In the genomic region with DNA sequence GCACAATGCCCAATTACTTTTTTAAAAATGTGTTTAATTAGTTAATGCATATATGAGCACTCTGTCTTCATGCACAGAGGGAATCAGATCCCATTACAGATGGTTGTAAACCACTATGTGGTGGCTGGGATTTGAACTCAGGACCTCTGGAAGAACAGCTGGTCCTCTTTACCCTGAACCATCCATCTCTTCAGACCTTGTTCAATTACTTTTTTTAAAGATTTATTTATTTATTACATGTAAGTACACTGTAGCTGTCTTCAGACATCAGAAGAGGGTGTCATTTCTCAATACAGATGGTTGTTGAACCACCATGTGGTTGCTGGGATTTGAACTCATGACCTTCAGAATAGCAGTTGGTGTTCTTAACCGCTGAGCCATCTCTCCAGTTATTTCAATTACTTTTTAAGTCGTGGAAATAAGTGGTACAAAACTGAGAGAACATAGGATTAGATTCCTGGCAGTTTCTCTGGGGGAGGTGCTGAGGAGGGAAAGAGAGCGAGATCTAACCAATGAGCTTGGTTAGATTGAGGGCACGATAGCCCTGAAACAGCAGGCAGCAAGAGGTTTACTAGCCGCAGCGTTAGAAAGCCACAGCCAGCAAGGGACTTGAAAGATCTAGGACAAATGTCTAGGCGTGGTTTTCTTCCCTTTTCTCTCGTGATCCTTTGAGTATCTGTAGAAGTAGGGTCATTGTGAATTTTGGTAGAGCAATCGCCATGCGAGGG, we compare ENCODE assay signal across 9 mouse cellular contexts. TPM values are rescaled to one million over a fixed set of nuclear protein-coding genes. Genes with fewer than 3 reads are reported as not detected.
DNase-seq lines count a peak whose midpoint lies in the region; ATAC-seq and TF ChIP-seq lines count a peak whose summit lies in the region.
"Had no signal": no experiment of that assay in that cellular context is flagged by ENCODE, and none has a peak within 500 bp of the region (broad histone marks: within the 10 kb centered on the region; RNA-seq: fewer than 3 reads in every experiment).

No protein-coding gene starts in this region.

- H3K36me3 ChIP-seq in intestine, embryonic 14.5 days (ENCODE audit: control insufficient read depth, insufficient read depth, low read length): peaks cover 16% of the 10 kb centered on the region
- H3K36me3 ChIP-seq in midbrain, postnatal 0 days (ENCODE audit: insufficient read depth, low read length): peaks cover 12% of the 10 kb centered on the region

- peak; percentile 36 for DNase-seq in cerebellum, adult 11-12 months
- DNase-seq in cerebellum, adult 8-10 months: no peak
- peak; percentile 28 for DNase-seq in retina, adult 2 months (ENCODE audit: low read depth, low spot score)
- no peak for DNase-seq in retina, postnatal 1 day
- no peak for DNase-seq in intestine, embryonic 14.5 days (ENCODE audit: low spot score)
- no peak for DNase-seq in midbrain, postnatal 0 days (ENCODE audit: low spot score)
- no peak for DNase-seq in layer of hippocampus, adult 9-10 months (ENCODE audit: low spot score)
- no peak for DNase-seq in left cerebral cortex, adult 9 months (ENCODE audit: low spot score in 2 of 2)

- 11% methylated on average over 10 of the region's 10 CpGs for WGBS in intestine, embryonic 14.5 days
- 9% methylated on average over 10 of the region's 10 CpGs for WGBS in midbrain, postnatal 0 days

- H3K9ac ChIP-seq in intestine, embryonic 14.5 days (ENCODE audit: low read length): peak overlapping the region; percentile 30; the same call in 1 of the 2 replicates
- H3K9ac ChIP-seq in midbrain, postnatal 0 days (replicated peaks; ENCODE audit: low read length, poor library complexity, severe bottlenecking): peak overlapping the region; percentile 83

- ATAC-seq in intestine, embryonic 14.5 days (replicated peaks; ENCODE audit: low FRiP score, low TSS enrichment, low read depth): no peak
- no peak for ATAC-seq in midbrain, postnatal 0 days (ENCODE audit: low FRiP score)

- H3K4me3 ChIP-seq in intestine, embryonic 14.5 days (ENCODE audit: low read depth, low read length): peak overlapping the region; percentile 62
- H3K4me3 ChIP-seq in midbrain, postnatal 0 days (ENCODE audit: low read depth, low read length): peak overlapping the region; percentile 68

- no peaks in the 10 kb centered on the region for H3K9me3 ChIP-seq in intestine, embryonic 14.5 days (ENCODE audit: control insufficient read depth, low read length)
- no peaks in the 10 kb centered on the region for H3K9me3 ChIP-seq in midbrain, postnatal 0 days (ENCODE audit: low read length)

- peak overlapping the region; percentile 57 for H3K4me2 ChIP-seq in intestine, embryonic 14.5 days (ENCODE audit: low read length)
- H3K4me2 ChIP-seq in midbrain, postnatal 0 days (ENCODE audit: low read depth, low read length, poor library complexity, severe bottlenecking): peak overlapping the region; percentile 52

- H3K27me3 ChIP-seq in intestine, embryonic 14.5 days (replicated peaks; ENCODE audit: control insufficient read depth, insufficient read depth, low read length): no peaks in the 10 kb centered on the region
- no peaks in the 10 kb centered on the region for H3K27me3 ChIP-seq in midbrain, postnatal 0 days (ENCODE audit: insufficient read depth, low read length)

- peaks cover 26% of the 10 kb centered on the region for H3K4me1 ChIP-seq in intestine, embryonic 14.5 days (replicated peaks; ENCODE audit: control insufficient read depth, insufficient read depth, low read length)
- peaks cover 7% of the 10 kb centered on the region; the same call in 1 of the 2 replicates for H3K4me1 ChIP-seq in midbrain, postnatal 0 days (ENCODE audit: insufficient read depth, low read length)

- no peak for TF ChIP-seq CTCF in midbrain, postnatal 0 days (IDR thresholded peaks at IDR 0.05)

- H3K27ac ChIP-seq in intestine, embryonic 14.5 days (ENCODE audit: low read depth): peak overlapping the region; percentile 94
- H3K27ac ChIP-seq in midbrain, postnatal 0 days (ENCODE audit: low read depth, low read length): peak overlapping the region; percentile 92

RNA-seq across cellular contexts. Expression of a gene that starts 0.7 kb away (rescaled TPM):
- polyA plus RNA-seq in intestine, embryonic 14.5 days (2014; fragmentation: Nextera tagmentation; extraction: Ambion mirVana): 19.3 and 20.0 TPM in 2 replicates
- 26.9 and 27.0 TPM in 2 replicates for total RNA-seq in midbrain, postnatal 0 days (2014; rRNA removed)
- polyA plus RNA-seq in midbrain, postnatal 0 days (2015; fragmentation: Nextera tagmentation; extraction: Ambion mirVana): 17.6 and 19.7 TPM in 2 replicates

RNA-seq across cellular contexts. Expression of a gene that starts 2.0 kb away (rescaled TPM):
- polyA plus RNA-seq in intestine, embryonic 14.5 days (2014; fragmentation: Nextera tagmentation; extraction: Ambion mirVana): 4.4 and 4.5 TPM in 2 replicates
- 18.2 and 20.5 TPM in 2 replicates for total RNA-seq in midbrain, postnatal 0 days (2014; rRNA removed)
- polyA plus RNA-seq in midbrain, postnatal 0 days (2015; fragmentation: Nextera tagmentation; extraction: Ambion mirVana): 7.0 and 7.2 TPM in 2 replicates

RNA-seq across cellular contexts. Expression of a gene that starts 33.2 kb away (rescaled TPM):
- polyA plus RNA-seq in intestine, embryonic 14.5 days (2014; fragmentation: Nextera tagmentation; extraction: Ambion mirVana): 6.9 TPM in 1 of 2 replicates, not detected in the other
- total RNA-seq in midbrain, postnatal 0 days (2014; rRNA removed): not detected in 2 replicates
- polyA plus RNA-seq in midbrain, postnatal 0 days (2015; fragmentation: Nextera tagmentation; extraction: Ambion mirVana): not detected in 2 replicates
- total RNA-seq: left cerebral cortex, postnatal 10 days had no signal

RNA-seq across cellular contexts. Expression of a gene that starts 46.2 kb away (rescaled TPM):
- 10.1 and 12.7 TPM in 2 replicates for polyA plus RNA-seq in intestine, embryonic 14.5 days (2014; fragmentation: Nextera tagmentation; extraction: Ambion mirVana)
- total RNA-seq in midbrain, postnatal 0 days (2014; rRNA removed): not detected in 2 replicates
- not detected in 2 replicates for polyA plus RNA-seq in midbrain, postnatal 0 days (2015; fragmentation: Nextera tagmentation; extraction: Ambion mirVana)

RNA-seq across cellular contexts. Expression of a gene that starts 53.4 kb away (rescaled TPM):
- polyA plus RNA-seq in intestine, embryonic 14.5 days (2014; fragmentation: Nextera tagmentation; extraction: Ambion mirVana): not detected in 2 replicates
- total RNA-seq in midbrain, postnatal 0 days (2014; rRNA removed): not detected in 2 replicates
- polyA plus RNA-seq in midbrain, postnatal 0 days (2015; fragmentation: Nextera tagmentation; extraction: Ambion mirVana): not detected in 2 replicates
- total RNA-seq: left cerebral cortex, postnatal 10 days had no signal

Comparison
In these comparisons a context has a peak if more than half of its experiments do, and no peak if none do; other contexts are left out.
1. DNase-seq: peak in cerebellum, adult 11-12 months (single experiment) and retina, adult 2 months (single experiment); none in cerebellum, adult 8-10 months (single experiment), retina, postnatal 1 day (single experiment), intestine, embryonic 14.5 days (single experiment), midbrain, postnatal 0 days (single experiment), layer of hippocampus, adult 9-10 months (single experiment) and left cerebral cortex, adult 9 months (0 of 2).